Mouse (Mus musculus): Measurements from ENCODE around the gene Nupr1. TPM values are rescaled to one million over a fixed set of nuclear protein-coding genes. Genes with fewer than 3 reads are reported as not detected.

The Nupr1 gene
- total and polyA plus RNA-seq, 3 experiments: 1.8 to 11.0 TPM; not detected in 1

GRCm38 (mm10) chr7:126579172-126579571 lies 51.5 kb downstream of the Nupr1 start:
- Histone ChIP-seq H3K36me3 (ENCODE audit: control insufficient read depth in 1 of 2, insufficient read depth in 2 of 2, low read length in 2 of 2) (peaks cover 0 to 16% of the 10 kb centered on the region in 2 experiments; a peak in 3 of 4 replicates), H3K79me2 (ENCODE audit: control insufficient read depth, insufficient read depth, low read length, poor library complexity) (peaks cover 3% of the 10 kb centered on the region; the same call in 1 of the 2 replicates), H3K27ac (ENCODE audit: control insufficient read depth, low read depth, low read length) (no peak overlapping the region), H3K4me1 (ENCODE audit: control insufficient read depth in 1 of 2, insufficient read depth in 2 of 2, low read length in 2 of 2) (peaks cover 7 to 19% of the 10 kb centered on the region in 2 experiments), H3K4me3 (ENCODE audit: control insufficient read depth in 1 of 2, insufficient read depth in 1 of 2, low read depth in 2 of 2, low read length in 2 of 2) (no peak overlapping the region), H3K27me3 (ENCODE audit: control insufficient read depth in 1 of 2, insufficient read depth in 2 of 2, low read length in 2 of 2) (no peaks in the 10 kb centered on the region), H3K9ac (ENCODE audit: control insufficient read depth, low read depth, low read length, poor library complexity, severe bottlenecking) (no peak overlapping the region), H3K9me3 (replicated peaks; ENCODE audit: insufficient read depth, low read length) (no peaks in the 10 kb centered on the region)
- DNase-seq (ENCODE audit: low read depth, low spot score): no peak
- peak; percentile 52 for TF ChIP-seq ZC3H11A (IDR thresholded peaks at IDR 0.05; ENCODE audit: low read depth, low read length)
- TF ChIP-seq CTCF (IDR thresholded peaks at IDR 0.05 in 2 of 3, conservative IDR thresholded peaks at IDR 0.05 in 1 of 3; ENCODE audit: control insufficient read depth in 1 of 3, insufficient read depth in 1 of 3, low read depth in 2 of 3, low read length in 3 of 3, poor library complexity in 1 of 3, severe bottlenecking in 1 of 3): peak in 2 of 3 experiments; percentile 58 to 63; a peak in 5 of 6 replicates
- TF ChIP-seq ETS1 (IDR thresholded peaks at IDR 0.05; ENCODE audit: low read depth, low read length): no peak
- TF ChIP-seq ZKSCAN1 (IDR thresholded peaks at IDR 0.05; ENCODE audit: low read depth, low read length): no peak
- TF ChIP-seq GATA1 (IDR thresholded peaks at IDR 0.05; ENCODE audit: low read depth, low read length): no peak
- peak; percentile 48 for TF ChIP-seq RAD21 (IDR thresholded peaks at IDR 0.05; ENCODE audit: low read depth, low read length)
- no peak for TF ChIP-seq USF1 (IDR thresholded peaks at IDR 0.05; ENCODE audit: low read depth, low read length)
- peak; percentile 67 for TF ChIP-seq SMC3 (IDR thresholded peaks at IDR 0.05; ENCODE audit: low read depth, low read length)

- peaks cover 3 to 7% of the 10 kb centered on the region in 2 experiments for H3K4me1 ChIP-seq (ENCODE audit: control insufficient read depth in 1 of 2, insufficient read depth in 2 of 2, low read length in 2 of 2)
- H3K27ac ChIP-seq (ENCODE audit: control insufficient read depth, low read depth, low read length): no peak overlapping the region
- peaks cover under 1 to 7% of the 10 kb centered on the region in 2 experiments; a peak in 3 of 4 replicates for H3K36me3 ChIP-seq (ENCODE audit: control insufficient read depth in 1 of 2, insufficient read depth in 2 of 2, low read length in 2 of 2)
- no peaks in the 10 kb centered on the region for H3K79me2 ChIP-seq (ENCODE audit: control insufficient read depth, insufficient read depth, low read length, poor library complexity)
- H3K27me3 ChIP-seq (ENCODE audit: control insufficient read depth in 1 of 2, insufficient read depth in 2 of 2, low read length in 2 of 2): no peaks in the 10 kb centered on the region
- no peak overlapping the region for H3K4me3 ChIP-seq (ENCODE audit: control insufficient read depth in 1 of 2, insufficient read depth in 1 of 2, low read depth in 2 of 2, low read length in 2 of 2)
- no peak overlapping the region for H3K9ac ChIP-seq (ENCODE audit: control insufficient read depth, low read depth, low read length, poor library complexity, severe bottlenecking)
- DNase-seq (ENCODE audit: low read depth, low spot score): peak; percentile 87
- TF ChIP-seq CHD2 (IDR thresholded peaks at IDR 0.05; ENCODE audit: low read length): no peak
- no peak for TF ChIP-seq E2F4 (IDR thresholded peaks at IDR 0.05; ENCODE audit: borderline replicate concordance, low read depth, low read length)
- TF ChIP-seq BHLHE40 (IDR thresholded peaks at IDR 0.05; ENCODE audit: borderline replicate concordance, low read depth, low read length): peak; percentile 29; the same call in 1 of the 2 replicates
- TF ChIP-seq HCFC1 (IDR thresholded peaks at IDR 0.05; ENCODE audit: low read depth, low read length): 0 out of 2 replicates have a peak, but pooled peaks have one; percentile 22
- no peak for TF ChIP-seq ZMIZ1 (IDR thresholded peaks at IDR 0.05; ENCODE audit: low read depth, low read length)
- no peak for TF ChIP-seq USF1 (IDR thresholded peaks at IDR 0.05; ENCODE audit: low read depth, low read length)
- TF ChIP-seq CHD1 (IDR thresholded peaks at IDR 0.05; ENCODE audit: low read depth, low read length): no peak
- TF ChIP-seq RAD21 (IDR thresholded peaks at IDR 0.05; ENCODE audit: low read depth, low read length): peak; percentile 78
- TF ChIP-seq MAZ (IDR thresholded peaks at IDR 0.05; ENCODE audit: low read depth, low read length): 0 out of 2 replicates have a peak, but pooled peaks have one; percentile 22
- 0 out of 2 replicates have a peak, but pooled peaks have one; percentile 40 for TF ChIP-seq MYC (IDR thresholded peaks at IDR 0.05; ENCODE audit: low read depth, low read length)
- 0 out of 2 replicates have a peak, but pooled peaks have one; percentile 46 for TF ChIP-seq SIN3A (IDR thresholded peaks at IDR 0.05; ENCODE audit: low read length)
- peak; percentile 80 to 89 (median 83) for TF ChIP-seq CTCF (IDR thresholded peaks at IDR 0.05 in 2 of 3, conservative IDR thresholded peaks at IDR 0.05 in 1 of 3; ENCODE audit: control insufficient read depth in 1 of 3, insufficient read depth in 1 of 3, low read depth in 2 of 3, low read length in 3 of 3, poor library complexity in 1 of 3, severe bottlenecking in 1 of 3)
- TF ChIP-seq TBP (IDR thresholded peaks at IDR 0.05; ENCODE audit: low read depth, low read length): no peak
- no peak for TF ChIP-seq JUND (IDR thresholded peaks at IDR 0.05; ENCODE audit: low read depth, low read length)
- TF ChIP-seq ZC3H11A (IDR thresholded peaks at IDR 0.05; ENCODE audit: low read depth, low read length): peak; percentile 71
- TF ChIP-seq SMC3 (IDR thresholded peaks at IDR 0.05; ENCODE audit: low read depth, low read length): peak; percentile 86
- no peak for TF ChIP-seq GABPA (IDR thresholded peaks at IDR 0.05; ENCODE audit: low read depth, low read length)
- H3K9me3 ChIP-seq (replicated peaks; ENCODE audit: insufficient read depth, low read length): no peaks in the 10 kb centered on the region
Measured at GRCm38 (mm10) chr7:126576946-126577345, 53.7 kb downstream of the Nupr1 start.

Other genes with a start within 250 kb of the Nupr1 start
- 6.3 and 7.9 TPM in 2 replicates for gene Nfatc2ip, start 234.1 kb downstream of the Nupr1 start, total RNA-seq (2012; rRNA removed)
- 10 to 100 TPM in 1 of 2 experiments, not detected in 1; 13.0 TPM for gene Nfatc2ip, start 234.1 kb downstream of the Nupr1 start, polyA plus RNA-seq (2012; ENCODE audit: insufficient read depth in 1 of 2, insufficient read length in 2 of 2, low read depth in 1 of 2, low replicate concordance in 2 of 2, missing spikeins in 1 of 2)
- not detected in 2 replicates for gene Cd19, start 216.0 kb downstream of the Nupr1 start, total RNA-seq (2012; rRNA removed)
- gene Cd19, start 216.0 kb downstream of the Nupr1 start, polyA plus RNA-seq (2012; ENCODE audit: insufficient read depth in 1 of 2, insufficient read length in 2 of 2, low read depth in 1 of 2, low replicate concordance in 2 of 2, missing spikeins in 1 of 2): not detected
- gene Rabep2, start 202.1 kb downstream of the Nupr1 start, total RNA-seq (2012; rRNA removed): 12.9 and 15.2 TPM in 2 replicates
- gene Rabep2, start 202.1 kb downstream of the Nupr1 start, polyA plus RNA-seq (2012; ENCODE audit: insufficient read depth in 1 of 2, insufficient read length in 2 of 2, low read depth in 1 of 2, low replicate concordance in 2 of 2, missing spikeins in 1 of 2): 10 to 100 TPM in 1 of 2 experiments, not detected in 1; 16.2 TPM
- gene Atp2a1, start 167.8 kb downstream of the Nupr1 start, total RNA-seq (2012; rRNA removed): 0.04 and 0.20 TPM in 2 replicates
- gene Atp2a1, start 167.8 kb downstream of the Nupr1 start, polyA plus RNA-seq (2012; ENCODE audit: insufficient read depth in 1 of 2, insufficient read length in 2 of 2, low read depth in 1 of 2, low replicate concordance in 2 of 2, missing spikeins in 1 of 2): under 1 TPM in 1 of 2 experiments, not detected in 1; 0.47 TPM
- 11.8 and 13.1 TPM in 2 replicates for gene Sh2b1, start 155.4 kb downstream of the Nupr1 start, total RNA-seq (2012; rRNA removed)
- gene Sh2b1, start 155.4 kb downstream of the Nupr1 start, polyA plus RNA-seq (2012; ENCODE audit: insufficient read depth in 1 of 2, insufficient read length in 2 of 2, low read depth in 1 of 2, low replicate concordance in 2 of 2, missing spikeins in 1 of 2): 10 to 100 TPM in 1 of 2 experiments, not detected in 1; 48.9 TPM
- gene Tufm, start 143.5 kb downstream of the Nupr1 start, total RNA-seq (2012; rRNA removed): 224 and 244 TPM in 2 replicates
- 100 to 1,000 TPM in 1 of 2 experiments, not detected in 1; 397 TPM for gene Tufm, start 143.5 kb downstream of the Nupr1 start, polyA plus RNA-seq (2012; ENCODE audit: insufficient read depth in 1 of 2, insufficient read length in 2 of 2, low read depth in 1 of 2, low replicate concordance in 2 of 2, missing spikeins in 1 of 2)
- 40.8 and 52.1 TPM in 2 replicates for gene Atxn2l, start 127.4 kb downstream of the Nupr1 start, total RNA-seq (2012; rRNA removed)
- 100 to 1,000 TPM; 218 to 821 TPM for gene Atxn2l, start 127.4 kb downstream of the Nupr1 start, polyA plus RNA-seq (2012; ENCODE audit: insufficient read depth in 1 of 2, insufficient read length in 2 of 2, low read depth in 1 of 2, low replicate concordance in 2 of 2, missing spikeins in 1 of 2)
- 233 and 270 TPM in 2 replicates for gene Eif3c, start 64.5 kb downstream of the Nupr1 start, total RNA-seq (2012; rRNA removed)
- gene Eif3c, start 64.5 kb downstream of the Nupr1 start, polyA plus RNA-seq (2012; ENCODE audit: insufficient read depth in 1 of 2, insufficient read length in 2 of 2, low read depth in 1 of 2, low replicate concordance in 2 of 2, missing spikeins in 1 of 2): 100 to 1,000 TPM; 404 to 819 TPM
- gene Apobr, start 45.9 kb downstream of the Nupr1 start, total RNA-seq (2012; rRNA removed): 0.23 and 0.56 TPM in 2 replicates
- gene Apobr, start 45.9 kb downstream of the Nupr1 start, polyA plus RNA-seq (2012; ENCODE audit: insufficient read depth in 1 of 2, insufficient read length in 2 of 2, low read depth in 1 of 2, low replicate concordance in 2 of 2, missing spikeins in 1 of 2): 1 to 10 TPM in 1 of 2 experiments, not detected in 1; 5.4 TPM
- gene Cln3, start 45.0 kb downstream of the Nupr1 start, total RNA-seq (2012; rRNA removed): 16.2 and 20.5 TPM in 2 replicates
- gene Cln3, start 45.0 kb downstream of the Nupr1 start, polyA plus RNA-seq (2012; ENCODE audit: insufficient read depth in 1 of 2, insufficient read length in 2 of 2, low read depth in 1 of 2, low replicate concordance in 2 of 2, missing spikeins in 1 of 2): 10 to 100 TPM in 1 of 2 experiments, not detected in 1; 61.9 TPM
- not detected in 2 replicates for gene Il27, start 35.9 kb downstream of the Nupr1 start, total RNA-seq (2012; rRNA removed)
- under 1 TPM in 1 of 2 experiments, not detected in 1; 0.07 TPM for gene Il27, start 35.9 kb downstream of the Nupr1 start, polyA plus RNA-seq (2012; ENCODE audit: insufficient read depth in 1 of 2, insufficient read length in 2 of 2, low read depth in 1 of 2, low replicate concordance in 2 of 2, missing spikeins in 1 of 2)
- 56.1 and 81.7 TPM in 2 replicates for gene Sgf29, start 18.4 kb upstream of the Nupr1 start, total RNA-seq (2012; rRNA removed)
- gene Sgf29, start 18.4 kb upstream of the Nupr1 start, polyA plus RNA-seq (2012; ENCODE audit: insufficient read depth in 1 of 2, insufficient read length in 2 of 2, low read depth in 1 of 2, low replicate concordance in 2 of 2, missing spikeins in 1 of 2): 100 to 1,000 TPM in 1 of 2 experiments, not detected in 1; 117 TPM
- not detected in 2 replicates for gene Sult1a1, start 45.6 kb upstream of the Nupr1 start, total RNA-seq (2012; rRNA removed)
- gene Sult1a1, start 45.6 kb upstream of the Nupr1 start, polyA plus RNA-seq (2012; ENCODE audit: insufficient read depth in 1 of 2, insufficient read length in 2 of 2, low read depth in 1 of 2, low replicate concordance in 2 of 2, missing spikeins in 1 of 2): under 1 TPM in 1 of 2 experiments, not detected in 1; 0.36 TPM
- gene Bola2, start 64.5 kb upstream of the Nupr1 start, total RNA-seq (2012; rRNA removed): 138 and 163 TPM in 2 replicates
- gene Bola2, start 64.5 kb upstream of the Nupr1 start, polyA plus RNA-seq (2012; ENCODE audit: insufficient read depth in 1 of 2, insufficient read length in 2 of 2, low read depth in 1 of 2, low replicate concordance in 2 of 2, missing spikeins in 1 of 2): 100 to 1,000 TPM in 1 of 2 experiments, not detected in 1; 436 TPM
- 4.6 and 5.4 TPM in 2 replicates for gene Slx1b, start 64.9 kb upstream of the Nupr1 start, total RNA-seq (2012; rRNA removed)
- 10 to 100 TPM in 1 of 2 experiments, not detected in 1; 10.2 TPM for gene Slx1b, start 64.9 kb upstream of the Nupr1 start, polyA plus RNA-seq (2012; ENCODE audit: insufficient read depth in 1 of 2, insufficient read length in 2 of 2, low read depth in 1 of 2, low replicate concordance in 2 of 2, missing spikeins in 1 of 2)
- gene Coro1a, start 76.9 kb upstream of the Nupr1 start, total RNA-seq (2012; rRNA removed): 195 and 279 TPM in 2 replicates
- gene Coro1a, start 76.9 kb upstream of the Nupr1 start, polyA plus RNA-seq (2012; ENCODE audit: insufficient read depth in 1 of 2, insufficient read length in 2 of 2, low read depth in 1 of 2, low replicate concordance in 2 of 2, missing spikeins in 1 of 2): 100 to 1,000 TPM in 1 of 2 experiments, not detected in 1; 204 TPM
- 5.2 and 7.1 TPM in 2 replicates for gene Mapk3, start 128.7 kb upstream of the Nupr1 start, total RNA-seq (2012; rRNA removed)
- 10 to 100 TPM in 1 of 2 experiments, not detected in 1; 45.1 TPM for gene Mapk3, start 128.7 kb upstream of the Nupr1 start, polyA plus RNA-seq (2012; ENCODE audit: insufficient read depth in 1 of 2, insufficient read length in 2 of 2, low read depth in 1 of 2, low replicate concordance in 2 of 2, missing spikeins in 1 of 2)
- gene Gdpd3, start 135.5 kb upstream of the Nupr1 start, total RNA-seq (2012; rRNA removed): 12.6 and 12.7 TPM in 2 replicates
- gene Gdpd3, start 135.5 kb upstream of the Nupr1 start, polyA plus RNA-seq (2012; ENCODE audit: insufficient read depth in 1 of 2, insufficient read length in 2 of 2, low read depth in 1 of 2, low replicate concordance in 2 of 2, missing spikeins in 1 of 2): 10 to 100 TPM in 1 of 2 experiments, not detected in 1; 13.0 TPM
- 2.1 and 2.7 TPM in 2 replicates for gene Ypel3, start 146.1 kb upstream of the Nupr1 start, total RNA-seq (2012; rRNA removed)
- gene Ypel3, start 146.1 kb upstream of the Nupr1 start, polyA plus RNA-seq (2012; ENCODE audit: insufficient read depth in 1 of 2, insufficient read length in 2 of 2, low read depth in 1 of 2, low replicate concordance in 2 of 2, missing spikeins in 1 of 2): 10 to 100 TPM in 1 of 2 experiments, not detected in 1; 12.6 TPM
- gene Tbx6, start 150.6 kb upstream of the Nupr1 start, total RNA-seq (2012; rRNA removed): 0.12 and 0.13 TPM in 2 replicates
- under 1 TPM in 1 of 2 experiments, not detected in 1; 0.15 TPM for gene Tbx6, start 150.6 kb upstream of the Nupr1 start, polyA plus RNA-seq (2012; ENCODE audit: insufficient read depth in 1 of 2, insufficient read length in 2 of 2, low read depth in 1 of 2, low replicate concordance in 2 of 2, missing spikeins in 1 of 2)
- gene Ppp4c, start 161.6 kb upstream of the Nupr1 start, total RNA-seq (2012; rRNA removed): 255 and 257 TPM in 2 replicates
- gene Ppp4c, start 161.6 kb upstream of the Nupr1 start, polyA plus RNA-seq (2012; ENCODE audit: insufficient read depth in 1 of 2, insufficient read length in 2 of 2, low read depth in 1 of 2, low replicate concordance in 2 of 2, missing spikeins in 1 of 2): 100 to 1,000 TPM; 265 to 540 TPM
- gene Fam57b, start 166.8 kb upstream of the Nupr1 start, total RNA-seq (2012; rRNA removed): 1.7 TPM in 2 replicates
- under 1 TPM in 1 of 2 experiments, not detected in 1; 0.50 TPM for gene Fam57b, start 166.8 kb upstream of the Nupr1 start, polyA plus RNA-seq (2012; ENCODE audit: insufficient read depth in 1 of 2, insufficient read length in 2 of 2, low read depth in 1 of 2, low replicate concordance in 2 of 2, missing spikeins in 1 of 2)
- not detected in 2 replicates for gene 4930451I11Rik, start 200.8 kb upstream of the Nupr1 start, total RNA-seq (2012; rRNA removed)
- not detected for gene 4930451I11Rik, start 200.8 kb upstream of the Nupr1 start, polyA plus RNA-seq (2012; ENCODE audit: insufficient read depth in 1 of 2, insufficient read length in 2 of 2, low read depth in 1 of 2, low replicate concordance in 2 of 2, missing spikeins in 1 of 2)
- 1.6 and 2.3 TPM in 2 replicates for gene Doc2a, start 216.6 kb upstream of the Nupr1 start, total RNA-seq (2012; rRNA removed)
- not detected for gene Doc2a, start 216.6 kb upstream of the Nupr1 start, polyA plus RNA-seq (2012; ENCODE audit: insufficient read depth in 1 of 2, insufficient read length in 2 of 2, low read depth in 1 of 2, low replicate concordance in 2 of 2, missing spikeins in 1 of 2)
- gene Hirip3, start 231.1 kb upstream of the Nupr1 start, total RNA-seq (2012; rRNA removed): 44.0 and 55.6 TPM in 2 replicates
- 100 to 1,000 TPM in 1 of 2 experiments, not detected in 1; 137 TPM for gene Hirip3, start 231.1 kb upstream of the Nupr1 start, polyA plus RNA-seq (2012; ENCODE audit: insufficient read depth in 1 of 2, insufficient read length in 2 of 2, low read depth in 1 of 2, low replicate concordance in 2 of 2, missing spikeins in 1 of 2)
- 77.1 and 93.0 TPM in 2 replicates for gene Ino80e, start 231.5 kb upstream of the Nupr1 start, total RNA-seq (2012; rRNA removed)
- 100 to 1,000 TPM; 189 to 476 TPM for gene Ino80e, start 231.5 kb upstream of the Nupr1 start, polyA plus RNA-seq (2012; ENCODE audit: insufficient read depth in 1 of 2, insufficient read length in 2 of 2, low read depth in 1 of 2, low replicate concordance in 2 of 2, missing spikeins in 1 of 2)

Data from MEL (cell line).